Mouse (Mus musculus): ENCODE results near the gene Gnb1. TPM values are rescaled to one million over a fixed set of nuclear protein-coding genes. Genes with fewer than 3 reads are reported as not detected.

Gnb1 gene
- total and polyA plus RNA-seq, 3 experiments: 78.1 to 489 TPM; not detected in 1

DNA sequence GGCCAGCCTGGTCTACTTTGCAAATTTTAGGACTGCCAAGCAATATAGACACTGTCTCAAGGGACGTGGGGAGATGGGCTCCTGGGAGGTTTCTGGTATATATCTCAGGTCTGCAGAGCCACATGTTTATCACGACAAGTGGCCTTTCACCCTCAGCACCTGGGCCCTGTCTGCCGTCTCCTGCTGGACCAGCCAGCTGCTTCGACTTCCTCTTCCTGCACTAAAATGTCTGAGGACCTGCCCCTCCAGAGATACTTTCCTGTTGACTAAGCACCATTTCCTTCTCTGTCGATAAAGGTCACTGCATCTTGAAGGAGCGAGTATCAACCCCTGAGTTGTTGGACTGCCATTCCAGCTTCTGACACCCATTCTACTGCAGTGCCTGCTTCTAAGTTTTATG is 68.3 kb downstream of the Gnb1 start:
- H3K27me3 ChIP-seq (ENCODE audit: control insufficient read depth in 1 of 2, insufficient read depth in 2 of 2, low read length in 2 of 2): no peaks in the 10 kb centered on the region
- no peak overlapping the region for H3K9ac ChIP-seq (ENCODE audit: control insufficient read depth, low read depth, low read length, poor library complexity, severe bottlenecking)
- TF ChIP-seq EP300 (IDR thresholded peaks at IDR 0.05; ENCODE audit: low read depth in 1 of 2, low read length in 2 of 2) (peak in 1 of 2 experiments; percentile 20; a peak in 1 of 4 replicates), ZC3H11A (IDR thresholded peaks at IDR 0.05; ENCODE audit: low read depth, low read length) (no peak), TAL1 (IDR thresholded peaks at IDR 0.05; ENCODE audit: low read length) (peak; percentile 45; the same call in 1 of the 2 replicates), POLR2A (IDR thresholded peaks at IDR 0.05; ENCODE audit: control insufficient read depth in 1 of 2, insufficient read depth in 1 of 2, low read depth in 1 of 2, low read length in 2 of 2, poor library complexity in 1 of 2) (no peak), KAT2A (conservative IDR thresholded peaks at IDR 0.05; ENCODE audit: low read depth, low read length) (no peak), TCF12 (IDR thresholded peaks at IDR 0.05; ENCODE audit: low read depth, low read length) (peak; percentile 54)
- H3K4me1 ChIP-seq (ENCODE audit: control insufficient read depth in 1 of 2, insufficient read depth in 2 of 2, low read length in 2 of 2): peaks cover 10 to 30% of the 10 kb centered on the region in 2 experiments
- H3K4me3 ChIP-seq (ENCODE audit: control insufficient read depth in 1 of 2, insufficient read depth in 1 of 2, low read depth in 2 of 2, low read length in 2 of 2): no peak overlapping the region
- peaks cover 22 to 25% of the 10 kb centered on the region in 2 experiments for H3K36me3 ChIP-seq (ENCODE audit: control insufficient read depth in 1 of 2, insufficient read depth in 2 of 2, low read length in 2 of 2)
- H3K79me2 ChIP-seq (ENCODE audit: control insufficient read depth, insufficient read depth, low read length, poor library complexity): peaks cover 8% of the 10 kb centered on the region
- H3K27ac ChIP-seq (ENCODE audit: control insufficient read depth, low read depth, low read length): no peak overlapping the region
- no peaks in the 10 kb centered on the region for H3K9me3 ChIP-seq (replicated peaks; ENCODE audit: insufficient read depth, low read length)
- peak; percentile 45 for DNase-seq (ENCODE audit: low read depth, low spot score)

DNA sequence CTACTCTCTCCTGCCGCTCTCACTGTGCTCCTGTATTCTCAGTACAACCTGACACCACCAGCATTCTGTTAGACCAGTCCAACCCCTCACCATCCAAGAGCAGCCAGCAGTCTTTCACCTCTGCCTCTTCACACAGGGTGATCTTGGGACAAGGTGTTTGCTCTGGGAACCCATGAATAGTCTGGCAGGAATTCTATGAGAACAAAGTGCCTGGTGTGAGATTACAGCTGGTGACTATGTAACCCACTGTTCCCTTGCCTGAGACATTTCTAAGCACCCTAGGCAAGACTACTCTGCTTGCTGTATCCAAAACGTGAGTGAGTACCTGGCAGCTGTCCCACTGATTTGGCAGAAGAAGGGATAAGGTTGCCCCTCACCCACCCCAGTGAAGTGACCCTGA is 69.8 kb downstream of the Gnb1 start:
- DNase-seq (ENCODE audit: low read depth, low spot score): no peak
- Histone ChIP-seq H3K9ac (ENCODE audit: control insufficient read depth, low read depth, low read length, poor library complexity, severe bottlenecking) (no peak overlapping the region), H3K79me2 (ENCODE audit: control insufficient read depth, insufficient read depth, low read length, poor library complexity) (peaks cover 21% of the 10 kb centered on the region), H3K4me3 (ENCODE audit: control insufficient read depth in 1 of 2, insufficient read depth in 1 of 2, low read depth in 2 of 2, low read length in 2 of 2) (no peak overlapping the region), H3K4me1 (ENCODE audit: control insufficient read depth in 1 of 2, insufficient read depth in 2 of 2, low read length in 2 of 2) (peaks cover 14 to 36% of the 10 kb centered on the region in 2 experiments), H3K27me3 (ENCODE audit: control insufficient read depth in 1 of 2, insufficient read depth in 2 of 2, low read length in 2 of 2) (no peaks in the 10 kb centered on the region), H3K36me3 (ENCODE audit: control insufficient read depth in 1 of 2, insufficient read depth in 2 of 2, low read length in 2 of 2) (peaks cover 16 to 29% of the 10 kb centered on the region in 2 experiments), H3K9me3 (replicated peaks; ENCODE audit: insufficient read depth, low read length) (no peaks in the 10 kb centered on the region), H3K27ac (ENCODE audit: control insufficient read depth, low read depth, low read length) (no peak overlapping the region)
- TF ChIP-seq ZC3H11A (IDR thresholded peaks at IDR 0.05; ENCODE audit: low read depth, low read length): no peak
- TF ChIP-seq POLR2A (IDR thresholded peaks at IDR 0.05; ENCODE audit: control insufficient read depth in 1 of 2, insufficient read depth in 1 of 2, low read depth in 1 of 2, low read length in 2 of 2, poor library complexity in 1 of 2): no peak
- TF ChIP-seq CHD2 (IDR thresholded peaks at IDR 0.05; ENCODE audit: low read length): no peak
- no peak for TF ChIP-seq EP300 (IDR thresholded peaks at IDR 0.05; ENCODE audit: low read depth in 1 of 2, low read length in 2 of 2)
- no peak for TF ChIP-seq MAX (IDR thresholded peaks at IDR 0.05; ENCODE audit: low read length)
- no peak for TF ChIP-seq MYC (IDR thresholded peaks at IDR 0.05; ENCODE audit: low read depth, low read length)
- TF ChIP-seq HCFC1 (IDR thresholded peaks at IDR 0.05; ENCODE audit: low read depth, low read length): no peak
- no peak for TF ChIP-seq ZKSCAN1 (IDR thresholded peaks at IDR 0.05; ENCODE audit: low read depth, low read length)
- no peak for TF ChIP-seq KAT2A (conservative IDR thresholded peaks at IDR 0.05; ENCODE audit: low read depth, low read length)
- no peak for TF ChIP-seq ZNF384 (IDR thresholded peaks at IDR 0.05; ENCODE audit: low read depth, low read length)
- no peak for TF ChIP-seq MAFK (IDR thresholded peaks at IDR 0.05; ENCODE audit: borderline replicate concordance, low read depth, low read length)
- TF ChIP-seq USF1 (IDR thresholded peaks at IDR 0.05; ENCODE audit: low read depth, low read length): no peak
- TF ChIP-seq CTCF (IDR thresholded peaks at IDR 0.05 in 2 of 3, conservative IDR thresholded peaks at IDR 0.05 in 1 of 3; ENCODE audit: control insufficient read depth in 1 of 3, insufficient read depth in 1 of 3, low read depth in 2 of 3, low read length in 3 of 3, poor library complexity in 1 of 3, severe bottlenecking in 1 of 3): no peak
- no peak for TF ChIP-seq GABPA (IDR thresholded peaks at IDR 0.05; ENCODE audit: low read depth, low read length)
- TF ChIP-seq ETS1 (IDR thresholded peaks at IDR 0.05; ENCODE audit: low read depth, low read length): no peak
- TF ChIP-seq USF2 (IDR thresholded peaks at IDR 0.05; ENCODE audit: borderline replicate concordance in 1 of 2, insufficient read depth in 1 of 2, low read depth in 1 of 2, low read length in 2 of 2): no peak
- no peak for TF ChIP-seq JUND (IDR thresholded peaks at IDR 0.05; ENCODE audit: low read depth, low read length)
- TF ChIP-seq NELFE (IDR thresholded peaks at IDR 0.05; ENCODE audit: low read depth, low read length): no peak
- TF ChIP-seq RAD21 (IDR thresholded peaks at IDR 0.05; ENCODE audit: low read depth, low read length): no peak
- TF ChIP-seq TCF12 (IDR thresholded peaks at IDR 0.05; ENCODE audit: low read depth, low read length): no peak

Measured in MEL (cell line).